Mouse (Mus musculus) adrenal gland, adult (tissue): ENCODE results near the gene St3gal3.

Source experiments
- DNase-seq, 2 experiments: peaks; one replicate each; pipeline ENCODE4 v3.0.0; 2022 to 2023; ENCODE audit warnings: low spot score in 1 of 2; ENCODE audit not compliant: inconsistent age in 2 of 2

The St3gal3 gene

DNA sequence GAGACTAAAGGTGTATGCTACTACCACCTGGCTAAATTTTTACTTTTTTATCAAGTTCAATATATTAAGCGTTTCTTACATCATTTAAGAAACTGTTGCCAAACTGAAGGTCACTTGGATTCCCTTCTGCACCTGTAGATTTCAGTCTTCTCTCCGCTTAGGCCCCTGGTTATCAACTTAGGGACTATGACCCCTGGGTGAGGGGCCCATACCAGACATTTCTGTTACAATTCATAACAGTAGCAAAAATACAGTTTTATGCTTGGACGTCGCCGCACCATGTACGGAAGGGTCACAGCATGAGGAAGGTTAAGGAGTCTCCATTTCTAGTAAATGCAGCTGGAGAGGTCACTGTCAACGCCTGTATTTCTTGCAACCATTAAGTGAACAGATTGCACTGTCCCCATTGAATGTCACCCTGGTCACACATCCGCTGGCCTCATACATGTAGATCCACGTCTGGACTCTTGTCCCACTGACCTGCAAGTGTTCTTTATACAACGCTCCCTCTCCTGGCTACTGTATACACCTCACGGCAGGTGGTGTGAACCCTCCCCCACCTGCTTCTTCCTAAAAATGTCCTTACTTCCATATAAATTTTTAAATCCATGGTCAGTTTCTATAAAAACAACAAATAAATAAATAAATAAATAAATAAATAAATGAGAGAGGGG is 41.8 kb downstream of the St3gal3 start:
- no peak for DNase-seq

DNA sequence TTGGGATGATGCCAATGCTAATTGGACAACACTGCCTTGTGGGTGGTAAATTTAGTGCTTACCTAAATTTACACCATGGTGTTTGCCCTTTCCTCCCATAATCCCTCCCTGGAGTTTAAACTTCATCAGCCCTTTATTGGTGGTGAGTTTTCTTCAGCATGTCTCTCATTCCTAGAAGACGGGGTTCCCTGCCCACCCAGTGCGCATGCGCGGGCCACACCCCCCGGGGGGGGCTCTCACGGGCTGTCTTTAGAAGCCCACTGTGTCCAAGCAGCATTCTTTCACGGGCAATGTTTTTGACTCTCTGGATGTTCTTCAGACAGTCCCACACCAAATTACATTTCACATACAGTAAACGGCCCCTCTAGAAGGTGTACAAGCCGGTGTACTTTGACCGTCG is 44.3 kb downstream of the St3gal3 start:
- DNase-seq = no peak

GRCm38 (mm10) chr4:118089939-118090338 is 44.8 kb downstream of the St3gal3 start:
- peak; percentile 53 to 77 for DNase-seq

GRCm38 (mm10) chr4:118088771-118089170 is 45.9 kb downstream of the St3gal3 start:
- peak in 1 of 2 experiments; percentile 65 for DNase-seq

DNA sequence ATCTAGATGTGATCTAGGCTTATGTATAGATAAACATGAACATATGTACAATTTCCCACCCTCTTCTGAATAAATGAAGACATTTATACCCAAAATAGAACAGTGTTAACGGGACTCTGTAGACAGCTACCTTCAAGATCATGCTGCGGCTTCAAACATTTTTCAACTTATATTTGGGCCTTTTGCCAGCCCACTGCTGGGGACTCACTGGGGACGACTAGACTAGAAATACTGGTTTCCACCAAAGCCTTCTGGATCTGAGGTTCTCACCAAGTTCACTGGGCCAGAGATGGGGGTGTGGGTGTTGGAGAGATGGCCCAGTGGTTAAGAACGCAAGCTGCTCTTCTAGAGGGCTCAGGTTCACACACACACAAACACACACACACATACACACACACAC is 49.7 kb downstream of the St3gal3 start:
- no peak for DNase-seq

- peak; percentile 92 to 98 for DNase-seq
Measured at GRCm38 (mm10) chr4:118083217-118083951, 51.3 kb downstream of the St3gal3 start.

DNA sequence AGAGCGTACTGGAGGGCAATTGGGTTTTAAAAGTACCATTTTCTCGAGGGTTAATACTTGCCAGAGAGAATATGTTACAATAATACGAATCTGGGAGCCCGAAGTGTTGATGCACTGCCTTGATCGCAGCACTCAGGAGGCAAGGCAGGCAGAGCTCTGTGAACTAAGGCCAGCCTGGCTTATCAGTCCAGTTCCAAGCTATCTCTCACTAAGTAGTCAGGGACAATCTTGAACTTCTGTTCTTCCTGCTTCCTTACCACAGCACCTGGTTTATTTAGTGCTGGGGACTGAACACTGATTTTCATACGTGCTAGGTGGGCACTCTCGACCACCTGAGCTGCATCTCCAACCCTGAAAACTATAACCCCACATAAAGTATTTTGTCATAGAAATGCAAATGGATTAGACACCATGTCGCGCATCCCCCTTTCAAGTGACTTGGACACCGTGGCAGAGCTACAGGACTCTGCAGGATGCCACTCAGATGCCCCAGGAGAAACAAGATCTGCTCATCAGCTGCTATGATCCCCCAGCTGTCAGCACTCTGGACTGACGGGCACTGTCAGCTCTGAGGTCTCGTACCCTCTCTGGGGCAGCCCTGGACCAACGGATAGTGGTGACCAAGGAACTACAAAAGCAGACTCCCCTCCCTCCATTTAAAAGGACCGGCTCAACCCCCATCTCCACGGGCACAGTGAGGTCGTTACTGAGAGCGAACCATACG is 52.9 kb downstream of the St3gal3 start:
- no peak for DNase-seq

DNA sequence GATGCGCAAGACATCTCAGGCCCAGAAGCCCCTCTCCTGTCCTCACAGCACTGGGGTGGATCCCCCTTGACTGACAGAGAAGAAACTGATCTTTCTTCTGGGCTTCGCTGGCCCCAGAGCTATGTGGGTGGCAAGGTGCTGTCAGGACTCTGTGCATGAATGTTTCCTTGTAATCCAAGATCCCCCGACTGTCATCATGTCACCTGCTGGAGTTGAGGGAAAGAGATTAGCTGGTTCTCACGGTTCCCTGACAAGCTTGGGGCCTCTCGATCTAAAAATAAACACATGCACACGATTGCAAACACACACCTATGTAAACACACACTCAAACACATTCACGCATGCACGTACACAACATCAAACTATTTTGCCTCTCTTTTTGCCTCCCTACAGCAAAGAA is 54.2 kb downstream of the St3gal3 start:
- no peak for DNase-seq

DNA sequence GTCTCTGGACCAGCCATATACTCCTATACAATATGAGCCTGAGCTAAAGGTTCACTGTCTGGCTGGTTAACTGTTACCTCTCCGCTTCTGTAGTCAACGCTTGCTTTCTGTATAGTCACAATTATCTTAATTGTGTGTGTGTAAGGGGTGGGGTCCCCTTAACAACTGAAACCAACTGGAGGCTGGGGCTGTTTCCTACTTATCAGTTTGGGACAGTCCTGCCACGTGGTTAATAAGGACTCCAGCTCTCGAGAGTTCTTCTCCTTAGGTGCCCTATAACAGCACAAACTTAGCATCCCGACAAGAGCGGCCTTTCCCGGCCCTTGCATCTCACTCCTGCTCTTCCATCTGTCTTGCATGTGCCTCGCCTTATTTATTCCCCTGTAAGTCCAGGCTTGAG is 55.5 kb downstream of the St3gal3 start:
- no peak for DNase-seq

DNA sequence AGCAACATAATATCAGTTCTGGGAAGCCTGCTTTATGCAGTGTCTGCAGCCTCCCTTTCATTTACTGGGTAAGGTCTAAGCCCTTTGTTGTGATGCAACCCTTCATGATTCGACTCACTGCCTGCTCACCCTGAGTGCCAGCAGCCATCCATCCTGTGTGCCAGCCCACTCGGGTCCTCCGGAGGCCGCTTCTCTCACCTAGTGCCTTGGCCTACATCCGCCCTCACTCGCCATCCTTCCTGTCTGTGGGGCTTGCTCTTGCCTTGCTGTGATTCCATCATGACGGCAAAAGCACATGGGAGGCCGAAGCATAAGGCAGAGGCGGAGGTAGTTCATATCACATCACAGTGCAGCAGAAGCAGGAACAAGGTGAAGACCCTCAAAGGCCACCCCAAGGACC is 56.1 kb downstream of the St3gal3 start:
- peak in 1 of 2 experiments; percentile 18 for DNase-seq

DNA sequence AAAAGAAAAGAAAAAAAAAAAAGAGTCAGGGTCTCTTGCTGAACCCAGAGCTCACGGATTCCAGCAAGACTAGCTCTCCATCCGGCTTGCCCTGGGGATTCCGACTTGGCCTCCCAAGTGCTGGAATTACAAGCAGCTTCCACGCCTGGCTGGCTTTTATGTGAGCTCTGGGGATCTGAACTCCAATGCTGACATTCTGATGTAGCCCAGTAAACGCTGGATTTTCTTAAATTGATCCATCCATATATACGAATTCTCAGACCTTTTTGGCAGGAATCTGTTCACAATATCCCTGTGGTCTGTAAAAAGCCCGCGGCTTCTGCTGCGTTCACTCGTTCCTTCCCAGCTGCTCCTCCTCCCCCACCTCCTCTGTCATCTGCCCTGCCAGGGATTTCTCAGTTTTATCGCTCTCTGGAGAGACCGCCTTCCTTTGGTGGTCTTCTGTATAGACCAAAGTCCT is 57.4 kb downstream of the St3gal3 start:
- no peak for DNase-seq

DNA sequence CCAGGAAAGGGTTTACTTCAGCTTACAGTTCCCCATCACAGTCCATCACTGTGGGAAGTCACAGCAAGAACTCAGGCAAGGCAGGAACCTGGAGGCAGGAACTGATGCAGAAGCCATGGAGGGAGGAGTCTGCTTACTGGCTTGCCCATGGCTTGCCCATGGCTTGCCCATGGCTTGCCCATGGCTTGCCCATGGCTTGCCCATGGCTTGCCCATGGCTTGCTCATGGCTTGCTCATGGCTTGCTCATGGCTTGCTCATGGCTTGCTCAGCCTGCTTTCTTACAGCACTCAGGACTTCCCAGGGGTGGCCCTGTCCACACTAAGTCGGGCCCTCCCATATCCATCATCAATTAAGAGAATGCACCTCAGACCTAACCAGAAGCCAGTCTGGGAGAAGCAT is 58.1 kb downstream of the St3gal3 start:
- DNase-seq = no peak

GRCm38 (mm10) chr4:118075343-118075742 is 59.4 kb downstream of the St3gal3 start:
- DNase-seq = no peak

DNA sequence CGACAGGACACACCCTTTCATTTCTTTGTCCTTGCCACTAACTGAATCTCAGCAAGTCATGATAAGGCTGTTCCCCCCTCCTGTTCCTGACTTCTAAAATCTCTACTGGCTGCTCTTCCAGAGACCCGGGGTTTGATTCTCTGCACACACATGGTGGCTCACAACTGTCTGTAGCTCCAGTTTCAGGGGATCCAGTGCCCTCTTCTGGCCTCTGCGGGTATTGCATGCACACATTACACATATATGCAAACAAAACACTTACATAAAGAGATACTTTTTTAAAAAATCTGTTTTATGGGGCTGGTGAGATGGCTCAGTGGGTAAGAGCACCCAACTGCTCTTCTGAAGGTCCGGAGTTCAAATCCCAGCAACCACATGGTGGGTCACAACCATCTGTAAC is 60.5 kb downstream of the St3gal3 start:
- DNase-seq = no peak

DNA sequence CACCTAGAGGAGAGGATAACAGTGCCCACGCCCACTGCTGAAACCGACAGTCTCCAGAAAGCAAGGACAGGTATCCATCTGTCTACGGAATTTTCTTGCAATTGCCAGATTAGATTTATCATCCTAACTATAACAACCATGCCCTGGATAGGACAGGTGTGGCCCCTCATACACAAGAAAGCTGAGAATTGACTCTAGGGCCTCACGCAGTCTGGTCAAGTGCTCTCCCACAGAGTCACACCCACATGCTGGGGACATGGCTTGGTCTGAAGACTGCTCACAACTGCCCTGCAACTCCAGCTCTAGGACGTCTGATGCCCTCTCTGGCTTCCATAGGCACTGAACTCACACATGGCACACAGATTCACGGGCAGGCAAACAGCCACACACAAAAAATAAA is 61.6 kb downstream of the St3gal3 start:
- DNase-seq = no peak

DNA sequence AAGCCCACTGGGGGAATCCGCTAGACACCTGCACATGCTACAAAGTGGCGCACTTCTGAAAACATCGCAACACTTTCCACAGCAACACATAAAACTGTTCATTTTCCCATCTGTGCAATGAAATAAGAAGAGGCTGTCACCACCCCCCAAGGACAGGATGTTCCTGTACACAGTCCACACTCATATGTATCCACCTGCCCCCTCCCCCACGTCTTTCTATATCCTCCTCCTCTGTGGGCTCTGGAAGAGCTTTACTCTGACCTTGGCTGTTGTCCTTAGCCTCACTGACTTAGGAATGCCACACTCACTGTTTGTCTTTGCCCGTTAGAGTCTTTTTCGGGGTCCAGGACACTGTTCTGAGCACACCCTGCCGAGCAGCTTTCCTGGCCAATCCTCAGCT is 62.8 kb downstream of the St3gal3 start:
- no peak for DNase-seq

DNA sequence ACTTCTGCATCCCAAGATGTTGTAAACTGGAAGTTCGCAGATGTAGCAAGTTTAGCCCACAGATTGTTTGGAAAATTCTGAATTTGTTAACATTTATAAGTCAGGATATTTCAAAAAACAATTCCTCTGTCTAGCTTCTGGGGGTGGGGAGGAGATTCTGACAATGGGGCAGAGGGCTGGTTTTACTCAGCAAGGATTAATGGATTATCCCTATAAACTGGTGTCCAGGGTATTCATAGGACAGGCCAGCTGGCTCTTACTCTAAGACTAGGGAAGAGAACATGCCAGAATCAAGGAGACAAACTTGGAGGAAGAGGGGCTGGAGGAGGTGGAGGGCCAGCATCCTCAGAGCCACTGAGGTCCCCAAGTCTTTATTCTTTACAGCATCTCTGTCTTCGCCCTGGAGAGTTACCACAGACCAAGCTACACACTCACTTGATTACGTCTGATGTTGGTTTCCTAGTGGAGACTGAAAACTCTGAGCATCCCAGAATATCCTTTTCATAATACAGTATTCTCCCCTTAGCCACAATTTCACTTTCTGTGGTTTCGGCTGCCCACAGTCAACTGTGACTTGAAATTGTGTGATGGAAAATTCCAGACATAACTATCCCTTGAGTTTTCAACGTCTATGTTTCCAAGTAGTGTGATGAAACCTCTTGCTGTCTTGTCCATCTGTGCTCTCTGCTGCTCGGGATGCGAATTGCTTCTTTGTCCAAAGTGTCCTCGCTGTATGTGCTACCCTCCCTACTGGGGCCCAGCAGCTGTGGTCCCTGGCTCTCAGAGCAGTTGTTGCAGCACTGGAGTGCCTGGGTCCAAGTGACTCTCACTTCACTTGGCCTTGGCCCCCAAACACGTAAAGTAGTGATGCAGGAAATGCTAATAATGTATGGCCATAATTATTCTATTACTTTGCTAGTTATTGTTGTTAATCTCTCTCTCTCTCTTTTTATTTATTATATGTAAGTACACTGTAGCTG is 64.2 kb downstream of the St3gal3 start:
- no peak for DNase-seq

DNA sequence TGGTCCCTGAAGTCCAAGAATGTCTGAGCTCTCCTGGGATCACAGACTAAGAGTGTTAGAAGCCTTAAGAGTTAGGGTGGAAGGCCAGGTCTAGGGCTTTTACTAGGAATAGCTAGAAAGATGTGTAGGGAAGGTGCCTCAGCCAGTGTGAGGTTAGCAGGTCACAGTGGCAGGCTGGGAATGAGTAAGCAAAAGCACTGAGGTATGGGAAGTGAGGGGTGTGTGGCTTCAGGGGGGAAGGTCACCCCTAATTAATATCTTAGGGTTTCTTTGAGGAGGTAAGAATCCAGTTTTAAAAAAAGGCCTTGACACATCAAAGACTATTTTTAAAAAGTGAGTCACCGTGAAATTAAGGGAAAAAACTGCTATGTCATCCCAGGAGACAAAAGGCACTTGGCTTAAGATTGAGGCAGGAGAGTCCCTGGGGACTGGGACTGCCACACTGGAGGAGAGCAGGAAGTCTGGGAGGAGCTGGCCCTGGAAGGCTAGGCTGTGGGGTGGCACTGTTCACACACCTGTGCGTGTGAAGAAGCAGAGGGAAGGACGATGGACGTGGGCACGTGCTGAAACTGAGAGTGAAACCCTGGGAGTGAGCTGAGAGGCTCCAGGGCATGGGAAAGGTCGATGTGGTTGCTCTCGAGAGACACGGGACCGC is 72.8 kb downstream of the St3gal3 start:
- DNase-seq = peak; percentile 23 to 74

GRCm38 (mm10) chr4:118060915-118061530 is 73.7 kb downstream of the St3gal3 start:
- DNase-seq = peak in 1 of 2 experiments; percentile 27
